In genomic region chr10:5823291-5823739, GRCm38 (mm10) we compare ENCODE assay signal across 8 mouse cellular contexts. TPM values are rescaled to one million over a fixed set of nuclear protein-coding genes. Genes with fewer than 3 reads are reported as not detected.
DNase-seq lines count a peak whose midpoint lies in the region; ATAC-seq lines count a peak whose summit lies in the region.

No protein-coding gene starts in this region.

- WGBS in heart, embryonic 16.5 days = 1% methylated on average over 37 of the region's 37 CpGs
- WGBS in liver, embryonic 15.5 days (ENCODE audit: insufficient replicate concordance) = under 1% methylated on average over 37 of the region's 37 CpGs

- H3K4me2 ChIP-seq in heart, embryonic 16.5 days (ENCODE audit: low read depth, low read length) = peak overlapping the region; percentile 71
- peak overlapping the region; percentile 91 for H3K4me2 ChIP-seq in liver, embryonic 15.5 days

- H3K27ac ChIP-seq in heart, embryonic 16.5 days (ENCODE audit: low read length) = peak overlapping the region; percentile 94
- peak overlapping the region; percentile 95 for H3K27ac ChIP-seq in liver, embryonic 15.5 days (replicated peaks)

- H3K27me3 ChIP-seq in heart, embryonic 16.5 days (ENCODE audit: control insufficient read depth, insufficient read depth, low read length) = no peaks in the 10 kb centered on the region
- no peaks in the 10 kb centered on the region for H3K27me3 ChIP-seq in liver, embryonic 15.5 days

- peaks cover 19% of the 10 kb centered on the region for H3K36me3 ChIP-seq in heart, embryonic 16.5 days (ENCODE audit: control insufficient read depth, insufficient read depth)
- peaks cover 32% of the 10 kb centered on the region for H3K36me3 ChIP-seq in liver, embryonic 15.5 days (replicated peaks)

- peak; percentile 24 for DNase-seq in embryo, embryonic 10.5 days (ENCODE audit: low spot score)
- no peak for DNase-seq in embryo, embryonic 9.5 days (ENCODE audit: extremely low spot score)
- peak; percentile 38 for DNase-seq in retina, embryonic 14.5 days (ENCODE audit: low spot score)
- DNase-seq in retina, postnatal 1 day = no peak
- DNase-seq in gastrocnemius, postnatal 4 days (ENCODE audit: low spot score in 2 of 2) = no peak
- DNase-seq in MN1 (ENCODE audit: low spot score) = no peak

- peaks cover 16% of the 10 kb centered on the region for H3K4me1 ChIP-seq in heart, embryonic 16.5 days (ENCODE audit: control insufficient read depth, insufficient read depth, low read length)
- H3K4me1 ChIP-seq in liver, embryonic 15.5 days (replicated peaks) = peaks cover 44% of the 10 kb centered on the region

- no peaks in the 10 kb centered on the region for H3K9me3 ChIP-seq in heart, embryonic 16.5 days (replicated peaks; ENCODE audit: control insufficient read depth, low read length)
- no peaks in the 10 kb centered on the region for H3K9me3 ChIP-seq in liver, embryonic 15.5 days (replicated peaks)

- peak overlapping the region; percentile 83 for H3K4me3 ChIP-seq in heart, embryonic 16.5 days (ENCODE audit: low read length)
- H3K4me3 ChIP-seq in liver, embryonic 15.5 days (replicated peaks) = peak overlapping the region; percentile 97

- ATAC-seq in heart, embryonic 16.5 days (replicated peaks; ENCODE audit: extremely low read depth, insufficient read depth, low FRiP score) = no peak; the same call in 1 of the 2 replicates
- peak; percentile 2 for ATAC-seq in liver, embryonic 15.5 days (ENCODE audit: insufficient read depth)

- peak overlapping the region; percentile 94 for H3K9ac ChIP-seq in heart, embryonic 16.5 days (ENCODE audit: low read length)
- peak overlapping the region; percentile 92 for H3K9ac ChIP-seq in liver, embryonic 15.5 days

RNA-seq across cellular contexts. Expression of gene Mtrf1l, which starts 0.4 kb away (rescaled TPM):
- 9.8 and 13.1 TPM in 2 replicates for polyA plus RNA-seq in heart, embryonic 16.5 days (2015; fragmentation: Nextera tagmentation; extraction: Ambion mirVana)
- 6.0 and 6.6 TPM in 2 replicates for polyA plus RNA-seq in liver, embryonic 15.5 days (2015; fragmentation: Nextera tagmentation; extraction: Ambion mirVana)
- 10 to 100 TPM in 1 of 2 experiments, 1 to 10 TPM in 1; 9.6 to 10.1 TPM for total RNA-seq in gastrocnemius, postnatal 4 days (2021)

RNA-seq across cellular contexts. Expression of gene Fbxo5, which starts 17.9 kb away (rescaled TPM):
- polyA plus RNA-seq in heart, embryonic 16.5 days (2015; fragmentation: Nextera tagmentation; extraction: Ambion mirVana) = 41.4 and 46.6 TPM in 2 replicates
- polyA plus RNA-seq in liver, embryonic 15.5 days (2015; fragmentation: Nextera tagmentation; extraction: Ambion mirVana) = 82.7 and 89.3 TPM in 2 replicates
- total RNA-seq in gastrocnemius, postnatal 4 days (2021) = 10 to 100 TPM in 1 of 2 experiments, 1 to 10 TPM in 1; 9.9 to 10.5 TPM

Comparison
In these comparisons a context has a peak if more than half of its experiments do, and no peak if none do; other contexts are left out.
1. DNase-seq: peak in embryo, embryonic 10.5 days (single experiment) and retina, embryonic 14.5 days (single experiment); none in embryo, embryonic 9.5 days (single experiment), retina, postnatal 1 day (single experiment), gastrocnemius, postnatal 4 days (0 of 2) and MN1 (single experiment).